Mouse (Mus musculus) intestine, embryonic 14.5 days (tissue): ENCODE data around the gene Cox4i1. TPM values are rescaled to one million over a fixed set of nuclear protein-coding genes. Genes with fewer than 3 reads are reported as not detected.

Experiments used
- polyA plus RNA-seq: library from polyadenylated mRNA; unstranded; fragments of >200 nt; fragmentation: Nextera tagmentation; extraction: Ambion mirVana; gene quantifications from 2 replicates; pipeline ENCODE4 v1.2.1, GENCODE M21; 2014

Gene Cox4i1
- polyA plus RNA-seq, 1 experiment from 2014 or later, result 1,281 TPM

Other genes starting within 250 kb of the Cox4i1 start
- 121 and 122 TPM in 2 replicates for gene Gins2, start 78.9 kb upstream of the Cox4i1 start, polyA plus RNA-seq
- gene 1190005I06Rik, start 20.6 kb upstream of the Cox4i1 start, polyA plus RNA-seq, result 1.6 and 2.8 TPM in 2 replicates
- 0.62 and 1.7 TPM in 2 replicates for gene Gm27021, start 143 bp upstream of the Cox4i1 start, polyA plus RNA-seq
- gene Emc8, start 351 bp downstream of the Cox4i1 start, polyA plus RNA-seq, result 290 and 294 TPM in 2 replicates
- gene Irf8, start 68.1 kb downstream of the Cox4i1 start, polyA plus RNA-seq, result 26.9 and 32.2 TPM in 2 replicates